Mouse (Mus musculus): ENCODE data around the gene Hist1h3f.

DNA sequence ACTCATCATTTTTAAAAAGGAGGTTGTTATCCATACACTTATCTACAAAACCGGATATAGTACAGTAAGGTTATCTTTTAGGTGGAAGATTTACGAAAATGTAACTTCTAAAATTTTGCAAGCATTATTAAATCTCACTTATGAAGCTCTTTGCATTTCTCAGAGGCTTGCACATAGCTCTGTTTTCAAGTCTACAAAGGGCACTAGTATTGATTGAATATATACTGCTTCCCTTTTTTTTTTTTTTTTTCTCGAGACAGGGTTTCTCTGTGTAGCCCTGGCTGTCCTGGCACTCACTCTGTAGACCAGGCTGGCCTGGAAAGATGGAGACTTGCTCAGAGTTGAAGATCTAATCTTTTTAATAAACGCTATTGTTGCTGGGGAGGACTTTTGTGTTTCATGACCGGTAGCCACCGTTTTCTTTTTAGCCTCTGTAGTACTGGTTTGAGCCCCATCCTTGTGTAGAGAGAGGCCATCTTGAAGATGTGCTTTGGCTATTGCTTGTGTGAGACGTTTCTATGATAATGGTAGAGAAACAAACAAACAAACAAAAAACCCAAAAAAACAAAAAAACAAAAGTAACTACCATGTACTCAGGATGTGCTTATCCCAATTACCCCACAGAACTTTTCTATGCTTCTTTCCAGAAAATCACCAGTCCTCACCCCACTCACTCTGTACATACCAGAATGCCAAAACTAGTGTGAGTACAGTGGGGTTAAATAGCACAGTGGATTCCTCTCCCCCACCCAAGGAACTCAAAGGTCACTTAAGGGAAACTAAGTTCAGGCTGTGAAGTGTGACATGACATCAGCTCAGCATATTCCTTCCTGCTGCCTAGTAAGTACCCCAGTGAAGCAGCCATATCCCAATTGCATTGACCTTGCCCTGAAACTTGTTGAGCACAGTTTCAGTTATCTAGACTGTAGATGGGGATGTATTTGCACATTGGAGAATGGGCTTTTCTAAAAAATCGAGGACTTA, 8.4 kb downstream of the Hist1h3f start:
- TF ChIP-seq GATA1 (IDR thresholded peaks at IDR 0.05; ENCODE audit: borderline replicate concordance, low read length): no peak
- TF ChIP-seq FLI1 (IDR thresholded peaks at IDR 0.05; ENCODE audit: low read length): no peak

Measured in megakaryocyte, embryonic 14.5 days (primary cell).